Mouse (Mus musculus) kidney, embryonic 15.5 days (tissue): ENCODE data around the gene Prkcb. TPM values are rescaled to one million over a fixed set of nuclear protein-coding genes. Genes with fewer than 3 reads are reported as not detected.

Experiments
- ATAC-seq: fragments of 200-750 bp; cut with Nextera tagmentation; replicated peaks from 2 replicates; pipeline ENCODE4 v1.8.0; 2017; ENCODE audit warnings: moderate TSS enrichment; ENCODE audit not compliant: low FRiP score
- H3K27ac ChIP-seq: fragments of 300-500 bp; sonication (generic); 2 replicates; pipeline ENCODE4 v1.5.1; 2015; ENCODE audit warnings: mild to moderate bottlenecking, inconsistent platforms
- H3K27me3 ChIP-seq: fragments of 300-500 bp; sonication (generic); 2 replicates; pipeline ENCODE4 v1.6.1; 2015; ENCODE audit warnings: inconsistent platforms
- H3K36me3 ChIP-seq: fragments of 300-500 bp; sonication (generic); 2 replicates; pipeline ENCODE4 v1.6.1; 2015; ENCODE audit warnings: inconsistent platforms
- H3K4me1 ChIP-seq: fragments of 300-500 bp; sonication (generic); 2 replicates; pipeline ENCODE4 v1.6.1; 2015; ENCODE audit warnings: inconsistent platforms
- H3K4me2 ChIP-seq: fragments of 300-500 bp; sonication (generic); 2 replicates; pipeline ENCODE4 v1.6.1; 2015; ENCODE audit warnings: moderate library complexity, mild to moderate bottlenecking, inconsistent platforms
- H3K4me3 ChIP-seq: fragments of 300-500 bp; sonication (generic); replicated peaks from 2 replicates; pipeline ENCODE4 v1.5.1; 2015; ENCODE audit warnings: mild to moderate bottlenecking, inconsistent platforms
- H3K9ac ChIP-seq: fragments of 300-500 bp; sonication (generic); 2 replicates; pipeline ENCODE4 v1.6.1; 2015; ENCODE audit warnings: mild to moderate bottlenecking, inconsistent platforms
- H3K9me3 ChIP-seq: fragments of 300-500 bp; sonication (generic); replicated peaks from 2 replicates; pipeline ENCODE4 v1.6.1; 2016; ENCODE audit warnings: inconsistent platforms
- WGBS: fragments of 180-500 bp; shearing (Covaris S2); methylation state at CpG from one replicate; pipeline ENCODE4 v1.1.7; 2015; ENCODE audit warnings: mixed read lengths; 5-methylcytosine and 5-hydroxymethylcytosine counted together
- polyA plus RNA-seq: library from polyadenylated mRNA; unstranded; fragments of >200 nt; fragmentation: Nextera tagmentation; extraction: Ambion mirVana; gene quantifications from 2 replicates; pipeline ENCODE4 v1.2.1, GENCODE M21; 2015

Prkcb gene
- polyA plus RNA-seq, 1 experiment from 2014 or later = 5.9 TPM

GRCm38 (mm10) chr7:122256722-122257121 is 31.8 kb upstream of the Prkcb start:
- Histone ChIP-seq H3K9ac (no peak overlapping the region), H3K27ac (no peak overlapping the region), H3K27me3 (0 out of 2 replicates have a peak, but pooled peaks cover 2% of the 10 kb centered on the region), H3K36me3 (no peaks in the 10 kb centered on the region), H3K4me3 (no peak overlapping the region), H3K4me1 (no peaks in the 10 kb centered on the region), H3K4me2 (no peak overlapping the region), H3K9me3 (no peaks in the 10 kb centered on the region)
- 72% methylated on average over 7 of the region's 7 CpGs for WGBS
- no peak for ATAC-seq

GRCm38 (mm10) chr7:122258521-122258920 is 30.0 kb upstream of the Prkcb start:
- H3K4me3 ChIP-seq = no peak overlapping the region
- 79% methylated on average over 4 of the region's 4 CpGs for WGBS
- no peak overlapping the region for H3K4me2 ChIP-seq
- H3K9me3 ChIP-seq = no peaks in the 10 kb centered on the region
- no peak overlapping the region for H3K27ac ChIP-seq
- H3K4me1 ChIP-seq = no peaks in the 10 kb centered on the region
- no peak for ATAC-seq
- H3K9ac ChIP-seq = no peak overlapping the region
- no peaks in the 10 kb centered on the region for H3K36me3 ChIP-seq
- H3K27me3 ChIP-seq = 0 out of 2 replicates have a peak, but pooled peaks cover 2% of the 10 kb centered on the region

- Histone ChIP-seq H3K9me3 (no peaks in the 10 kb centered on the region), H3K4me3 (no peak overlapping the region), H3K27me3 (0 out of 2 replicates have a peak, but pooled peaks cover 2% of the 10 kb centered on the region), H3K27ac (no peak overlapping the region), H3K4me1 (no peaks in the 10 kb centered on the region), H3K4me2 (no peak overlapping the region), H3K9ac (no peak overlapping the region), H3K36me3 (no peaks in the 10 kb centered on the region)
- 83% methylated on average over 5 of the region's 5 CpGs for WGBS
- ATAC-seq = no peak
These were observed 28.4 kb upstream of the Prkcb start for GRCm38 (mm10) chr7:122260055-122260602.

- H3K4me2 ChIP-seq = no peak overlapping the region
- ATAC-seq = no peak
- no peaks in the 10 kb centered on the region for H3K4me1 ChIP-seq
- H3K9me3 ChIP-seq = no peaks in the 10 kb centered on the region
- H3K9ac ChIP-seq = no peak overlapping the region
- H3K36me3 ChIP-seq = no peaks in the 10 kb centered on the region
- no peak overlapping the region for H3K27ac ChIP-seq
- H3K27me3 ChIP-seq = no peaks in the 10 kb centered on the region
- 70% methylated on average over 4 of the region's 4 CpGs for WGBS
- no peak overlapping the region for H3K4me3 ChIP-seq
These were observed 19.5 kb upstream of the Prkcb start for GRCm38 (mm10) chr7:122268983-122269486.

- H3K36me3 ChIP-seq = no peaks in the 10 kb centered on the region
- ATAC-seq = no peak
- no peak overlapping the region for H3K4me2 ChIP-seq
- no peak overlapping the region for H3K27ac ChIP-seq
- no peak overlapping the region for H3K4me3 ChIP-seq
- no peak overlapping the region for H3K9ac ChIP-seq
- H3K27me3 ChIP-seq = no peaks in the 10 kb centered on the region
- no peaks in the 10 kb centered on the region for H3K9me3 ChIP-seq
- WGBS = 90% methylated on average over 2 of the region's 2 CpGs
- no peaks in the 10 kb centered on the region for H3K4me1 ChIP-seq
These were observed 16.2 kb upstream of the Prkcb start for GRCm38 (mm10) chr7:122272334-122272733.

GRCm38 (mm10) chr7:122279580-122279979 is 9.0 kb upstream of the Prkcb start:
- no peak overlapping the region for H3K4me2 ChIP-seq
- 83% methylated on average over 9 of the region's 9 CpGs for WGBS
- no peaks in the 10 kb centered on the region for H3K27me3 ChIP-seq
- ATAC-seq = no peak
- H3K9ac ChIP-seq = no peak overlapping the region
- H3K36me3 ChIP-seq = no peaks in the 10 kb centered on the region
- no peak overlapping the region for H3K27ac ChIP-seq
- no peak overlapping the region for H3K4me3 ChIP-seq
- no peaks in the 10 kb centered on the region for H3K9me3 ChIP-seq
- H3K4me1 ChIP-seq = no peaks in the 10 kb centered on the region

GRCm38 (mm10) chr7:122280334-122280733 is 8.2 kb upstream of the Prkcb start:
- no peak overlapping the region for H3K4me3 ChIP-seq
- WGBS = 81% methylated on average over 2 of the region's 2 CpGs
- H3K36me3 ChIP-seq = no peaks in the 10 kb centered on the region
- H3K4me2 ChIP-seq = no peak overlapping the region
- H3K9ac ChIP-seq = no peak overlapping the region
- no peak for ATAC-seq
- no peaks in the 10 kb centered on the region for H3K27me3 ChIP-seq
- no peaks in the 10 kb centered on the region for H3K4me1 ChIP-seq
- H3K9me3 ChIP-seq = no peaks in the 10 kb centered on the region
- no peak overlapping the region for H3K27ac ChIP-seq

GRCm38 (mm10) chr7:122282584-122282983 is 6.0 kb upstream of the Prkcb start:
- Histone ChIP-seq H3K4me3 (no peak overlapping the region), H3K4me2 (no peak overlapping the region), H3K4me1 (no peaks in the 10 kb centered on the region), H3K36me3 (no peaks in the 10 kb centered on the region), H3K27me3 (peaks cover 6% of the 10 kb centered on the region), H3K9me3 (no peaks in the 10 kb centered on the region), H3K9ac (no peak overlapping the region), H3K27ac (no peak overlapping the region)
- no peak for ATAC-seq
- WGBS = 84% methylated on average over 2 of the region's 2 CpGs

GRCm38 (mm10) chr7:122287217-122287616 is 1.3 kb upstream of the Prkcb start:
- WGBS = 19% methylated on average over 1 of the region's 1 CpGs
- no peaks in the 10 kb centered on the region for H3K9me3 ChIP-seq
- no peak overlapping the region for H3K27ac ChIP-seq
- peaks cover 20% of the 10 kb centered on the region for H3K4me1 ChIP-seq
- ATAC-seq = no peak
- H3K27me3 ChIP-seq = peaks cover 42% of the 10 kb centered on the region
- no peak overlapping the region for H3K4me2 ChIP-seq
- no peak overlapping the region for H3K4me3 ChIP-seq
- H3K9ac ChIP-seq = no peak overlapping the region
- no peaks in the 10 kb centered on the region for H3K36me3 ChIP-seq

GRCm38 (mm10) chr7:122289243-122290111 is 926 bp downstream of the Prkcb start:
- Histone ChIP-seq H3K27me3 (peaks cover 42% of the 10 kb centered on the region), H3K4me1 (peaks cover 20% of the 10 kb centered on the region), H3K4me3 (peak overlapping the region; percentile 57), H3K4me2 (peak overlapping the region; percentile 95), H3K9me3 (no peaks in the 10 kb centered on the region), H3K9ac (peak overlapping the region; percentile 31), H3K27ac (no peak overlapping the region), H3K36me3 (no peaks in the 10 kb centered on the region)
- under 1% methylated on average over 64 of the region's 66 CpGs for WGBS
- peak; percentile 72 for ATAC-seq

GRCm38 (mm10) chr7:122290165-122290564 is 1.6 kb downstream of the Prkcb start:
- Histone ChIP-seq H3K27ac (no peak overlapping the region), H3K27me3 (peaks cover 42% of the 10 kb centered on the region), H3K4me3 (peak overlapping the region; percentile 57), H3K9me3 (no peaks in the 10 kb centered on the region), H3K9ac (no peak overlapping the region), H3K4me1 (peaks cover 20% of the 10 kb centered on the region), H3K4me2 (peak overlapping the region; percentile 95), H3K36me3 (no peaks in the 10 kb centered on the region)
- 6% methylated on average over 12 of the region's 12 CpGs for WGBS
- no peak for ATAC-seq

- H3K4me3 ChIP-seq = no peak overlapping the region
- no peak for ATAC-seq
- H3K9ac ChIP-seq = no peak overlapping the region
- no peak overlapping the region for H3K27ac ChIP-seq
- 77% methylated on average over 3 of the region's 3 CpGs for WGBS
- no peak overlapping the region for H3K4me2 ChIP-seq
- no peaks in the 10 kb centered on the region for H3K9me3 ChIP-seq
- H3K4me1 ChIP-seq = peaks cover 20% of the 10 kb centered on the region
- H3K36me3 ChIP-seq = no peaks in the 10 kb centered on the region
- peaks cover 42% of the 10 kb centered on the region for H3K27me3 ChIP-seq
These were observed 2.2 kb downstream of the Prkcb start for GRCm38 (mm10) chr7:122290771-122291170.
